Mouse (Mus musculus): ENCODE results near the gene Nhej1. TPM values are rescaled to one million over a fixed set of nuclear protein-coding genes. Genes with fewer than 3 reads are reported as not detected.

The Nhej1 gene
- polyA plus RNA-seq, 1 experiment: 1.3 TPM

- Histone ChIP-seq H3K4me1 (ENCODE audit: control insufficient read depth, insufficient read depth, insufficient read length) (peaks cover 3% of the 10 kb centered on the region; the same call in 1 of the 2 replicates), H3K27me3 (ENCODE audit: control insufficient read depth, insufficient read depth, low read length) (no peaks in the 10 kb centered on the region), H3K36me3 (ENCODE audit: control insufficient read depth, insufficient read depth, low read length) (no peaks in the 10 kb centered on the region), H3K4me3 (ENCODE audit: extremely low read depth, insufficient read depth, insufficient read length) (no peak overlapping the region; the same call in 1 of the 2 replicates), H3K27ac (ENCODE audit: insufficient read depth, low read length) (peak overlapping the region; percentile 27; the same call in 1 of the 2 replicates)
- no peak for DNase-seq (ENCODE audit: low read depth in 1 of 2, low spot score in 2 of 2)
- WGBS: 38% methylated on average over 5 of the region's 5 CpGs
- no peak for TF ChIP-seq CTCF (IDR thresholded peaks at IDR 0.05; ENCODE audit: extremely low read depth, insufficient read depth, insufficient read length, insufficient replicate concordance)
- no peak for TF ChIP-seq POLR2A (IDR thresholded peaks at IDR 0.05; ENCODE audit: low read depth, low read length)
Measured at GRCm38 (mm10) chr1:75125418-75125817, 418 bp upstream of the Nhej1 start.

GRCm38 (mm10) chr1:75122211-75122610 lies 2.8 kb downstream of the Nhej1 start:
- Histone ChIP-seq H3K27me3 (ENCODE audit: control insufficient read depth, insufficient read depth, low read length) (no peaks in the 10 kb centered on the region), H3K4me1 (ENCODE audit: control insufficient read depth, insufficient read depth, insufficient read length) (peaks cover 3% of the 10 kb centered on the region; the same call in 1 of the 2 replicates), H3K4me3 (ENCODE audit: extremely low read depth, insufficient read depth, insufficient read length) (no peak overlapping the region), H3K36me3 (ENCODE audit: control insufficient read depth, insufficient read depth, low read length) (no peaks in the 10 kb centered on the region), H3K27ac (ENCODE audit: insufficient read depth, low read length) (no peak overlapping the region)
- DNase-seq (ENCODE audit: low read depth in 1 of 2, low spot score in 2 of 2): peak in 1 of 2 experiments; percentile 36
- no peak for TF ChIP-seq POLR2A (IDR thresholded peaks at IDR 0.05; ENCODE audit: low read depth, low read length)
- TF ChIP-seq CTCF (IDR thresholded peaks at IDR 0.05; ENCODE audit: extremely low read depth, insufficient read depth, insufficient read length, insufficient replicate concordance): no peak
- 84% methylated on average over 3 of the region's 3 CpGs for WGBS

- TF ChIP-seq POLR2A (IDR thresholded peaks at IDR 0.05; ENCODE audit: low read depth, low read length) (no peak), CTCF (IDR thresholded peaks at IDR 0.05; ENCODE audit: extremely low read depth, insufficient read depth, insufficient read length, insufficient replicate concordance) (no peak)
- Histone ChIP-seq H3K27me3 (ENCODE audit: control insufficient read depth, insufficient read depth, low read length) (no peaks in the 10 kb centered on the region), H3K27ac (ENCODE audit: insufficient read depth, low read length) (no peak overlapping the region), H3K4me1 (ENCODE audit: control insufficient read depth, insufficient read depth, insufficient read length) (no peaks in the 10 kb centered on the region), H3K36me3 (ENCODE audit: control insufficient read depth, insufficient read depth, low read length) (no peaks in the 10 kb centered on the region; the same call in 1 of the 2 replicates), H3K4me3 (ENCODE audit: extremely low read depth, insufficient read depth, insufficient read length) (no peak overlapping the region)
- DNase-seq (ENCODE audit: low read depth in 1 of 2, low spot score in 2 of 2): no peak
- 42% methylated on average over 4 of the region's 4 CpGs for WGBS
Measured at GRCm38 (mm10) chr1:75052091-75052490, 72.9 kb downstream of the Nhej1 start.

DNA sequence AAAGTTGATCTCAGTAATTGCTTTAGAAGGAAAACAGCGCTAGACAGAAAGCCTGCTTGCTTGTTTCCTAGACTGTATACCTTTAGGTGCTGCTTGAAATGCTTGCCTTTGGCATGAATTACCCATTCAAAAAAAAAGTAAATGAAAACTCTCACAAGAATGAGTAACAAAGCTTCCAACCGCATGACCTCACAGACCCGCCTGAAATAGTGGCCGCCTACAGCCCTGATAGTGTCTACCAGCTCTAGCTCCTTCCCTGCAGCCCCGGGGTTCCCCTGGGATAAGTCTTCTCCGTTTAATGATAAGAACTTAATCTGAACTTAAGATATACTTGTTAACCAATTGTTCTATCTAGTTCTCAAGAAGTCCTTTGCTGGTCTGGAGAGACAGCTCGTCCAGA lies 73.6 kb downstream of the Nhej1 start:
- Histone ChIP-seq H3K27me3 (ENCODE audit: control insufficient read depth, insufficient read depth, low read length) (no peaks in the 10 kb centered on the region), H3K4me3 (ENCODE audit: extremely low read depth, insufficient read depth, insufficient read length) (no peak overlapping the region), H3K36me3 (ENCODE audit: control insufficient read depth, insufficient read depth, low read length) (no peaks in the 10 kb centered on the region; the same call in 1 of the 2 replicates), H3K27ac (ENCODE audit: insufficient read depth, low read length) (no peak overlapping the region), H3K4me1 (ENCODE audit: control insufficient read depth, insufficient read depth, insufficient read length) (no peaks in the 10 kb centered on the region)
- TF ChIP-seq CTCF (IDR thresholded peaks at IDR 0.05; ENCODE audit: extremely low read depth, insufficient read depth, insufficient read length, insufficient replicate concordance) (no peak), POLR2A (IDR thresholded peaks at IDR 0.05; ENCODE audit: low read depth, low read length) (no peak)
- DNase-seq (ENCODE audit: low read depth in 1 of 2, low spot score in 2 of 2): no peak
- 82% methylated on average over 7 of the region's 7 CpGs for WGBS

GRCm38 (mm10) chr1:75048571-75048970 lies 76.4 kb downstream of the Nhej1 start:
- DNase-seq (ENCODE audit: low read depth in 1 of 2, low spot score in 2 of 2): no peak
- Histone ChIP-seq H3K27ac (ENCODE audit: insufficient read depth, low read length) (no peak overlapping the region), H3K27me3 (ENCODE audit: control insufficient read depth, insufficient read depth, low read length) (no peaks in the 10 kb centered on the region), H3K4me3 (ENCODE audit: extremely low read depth, insufficient read depth, insufficient read length) (no peak overlapping the region), H3K36me3 (ENCODE audit: control insufficient read depth, insufficient read depth, low read length) (no peaks in the 10 kb centered on the region), H3K4me1 (ENCODE audit: control insufficient read depth, insufficient read depth, insufficient read length) (no peaks in the 10 kb centered on the region)
- WGBS: 87% methylated on average over 2 of the region's 2 CpGs
- TF ChIP-seq POLR2A (IDR thresholded peaks at IDR 0.05; ENCODE audit: low read depth, low read length): no peak
- no peak for TF ChIP-seq CTCF (IDR thresholded peaks at IDR 0.05; ENCODE audit: extremely low read depth, insufficient read depth, insufficient read length, insufficient replicate concordance)

DNA sequence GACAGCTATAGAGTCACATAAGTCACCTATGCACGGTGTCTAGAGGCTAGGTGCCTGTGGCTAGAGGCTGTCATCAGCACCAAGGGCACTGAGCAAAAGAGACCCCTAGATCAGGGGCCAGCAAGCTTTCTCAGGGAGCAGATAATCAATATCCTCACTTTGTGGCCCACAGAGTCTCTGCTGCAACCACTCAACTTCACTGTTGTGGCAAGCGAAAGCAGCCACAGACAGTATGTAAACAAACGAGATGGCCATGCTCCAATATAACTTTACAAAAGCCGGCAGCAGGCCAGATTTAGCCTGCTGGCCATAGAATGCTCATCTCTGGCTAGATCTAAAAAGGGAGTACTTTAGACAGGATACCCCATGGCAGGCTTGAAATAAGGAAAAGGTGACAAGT lies 77.0 kb downstream of the Nhej1 start:
- WGBS: 90% methylated on average over 4 of the region's 4 CpGs
- TF ChIP-seq CTCF (IDR thresholded peaks at IDR 0.05; ENCODE audit: extremely low read depth, insufficient read depth, insufficient read length, insufficient replicate concordance) (no peak), POLR2A (IDR thresholded peaks at IDR 0.05; ENCODE audit: low read depth, low read length) (no peak)

GRCm38 (mm10) chr1:75040429-75040828 lies 84.6 kb downstream of the Nhej1 start:
- DNase-seq (ENCODE audit: low read depth in 1 of 2, low spot score in 2 of 2): no peak
- Histone ChIP-seq H3K4me1 (ENCODE audit: control insufficient read depth, insufficient read depth, insufficient read length) (no peaks in the 10 kb centered on the region), H3K27ac (ENCODE audit: insufficient read depth, low read length) (no peak overlapping the region), H3K4me3 (ENCODE audit: extremely low read depth, insufficient read depth, insufficient read length) (no peak overlapping the region), H3K36me3 (ENCODE audit: control insufficient read depth, insufficient read depth, low read length) (no peaks in the 10 kb centered on the region), H3K27me3 (ENCODE audit: control insufficient read depth, insufficient read depth, low read length) (no peaks in the 10 kb centered on the region)
- TF ChIP-seq POLR2A (IDR thresholded peaks at IDR 0.05; ENCODE audit: low read depth, low read length): no peak
- TF ChIP-seq CTCF (IDR thresholded peaks at IDR 0.05; ENCODE audit: extremely low read depth, insufficient read depth, insufficient read length, insufficient replicate concordance): no peak
- WGBS: 78% methylated on average over 7 of the region's 7 CpGs

More for the DNA sequence above, 77.0 kb downstream of the Nhej1 start:
- Histone ChIP-seq H3K27ac (ENCODE audit: insufficient read depth, low read length) (no peak overlapping the region), H3K36me3 (ENCODE audit: control insufficient read depth, insufficient read depth, low read length) (no peaks in the 10 kb centered on the region), H3K4me1 (ENCODE audit: control insufficient read depth, insufficient read depth, insufficient read length) (no peaks in the 10 kb centered on the region), H3K27me3 (ENCODE audit: control insufficient read depth, insufficient read depth, low read length) (no peaks in the 10 kb centered on the region), H3K4me3 (ENCODE audit: extremely low read depth, insufficient read depth, insufficient read length) (no peak overlapping the region)
- DNase-seq (ENCODE audit: low read depth in 1 of 2, low spot score in 2 of 2): no peak

Data from spleen, adult 2 months (tissue).